Mouse (Mus musculus) MEL (cell line): ENCODE results near the gene Cd47. TPM values are rescaled to one million over a fixed set of nuclear protein-coding genes. Genes with fewer than 3 reads are reported as not detected.

Experiments used
- DNase-seq: peaks from one replicate; pipeline ENCODE4 v3.0.0; 2011; ENCODE audit warnings: low read depth, low spot score
- H3K27ac ChIP-seq: 2 replicates; pipeline ENCODE4 v1.5.1; 2012; ENCODE audit warnings: low read depth, mild to moderate bottlenecking, control low read depth, low read length, moderate library complexity; ENCODE audit not compliant: control insufficient read depth
- H3K27me3 ChIP-seq, 2 experiments: fragments of 150-350 bp in 1 of 2; sonication (generic) in 1 of 2; 2 replicates each; pipeline ENCODE4 v1.6.1; 2012; ENCODE audit warnings: low read length in 2 of 2, mild to moderate bottlenecking in 2 of 2, improper control_type of control experiment in 1 of 2, moderate library complexity in 1 of 2; ENCODE audit not compliant: insufficient read depth in 2 of 2, control insufficient read depth in 1 of 2
- H3K36me3 ChIP-seq, 2 experiments: 2 replicates each; pipeline ENCODE4 v1.6.1; 2012 to 2014; ENCODE audit warnings: low read length in 2 of 2, improper control_type of control experiment in 1 of 2, inconsistent platforms in 1 of 2, mild to moderate bottlenecking in 1 of 2; ENCODE audit not compliant: insufficient read depth in 2 of 2, control insufficient read depth in 1 of 2
- H3K4me1 ChIP-seq, 2 experiments: fragments of 150-350 bp in 1 of 2; sonication (generic) in 1 of 2; 2 replicates each; pipeline ENCODE4 v1.6.1; 2012; ENCODE audit warnings: low read length in 2 of 2, improper control_type of control experiment in 1 of 2, mild to moderate bottlenecking in 1 of 2; ENCODE audit not compliant: insufficient read depth in 2 of 2, control insufficient read depth in 1 of 2
- H3K4me3 ChIP-seq, 2 experiments: fragments of 150-350 bp in 1 of 2; sonication (generic) in 1 of 2; 2 replicates each; pipeline ENCODE4 v1.5.1; 2012; ENCODE audit warnings: low read depth in 2 of 2, low read length in 2 of 2, mild to moderate bottlenecking in 2 of 2, moderate library complexity in 2 of 2, control low read depth in 1 of 2, improper control_type of control experiment in 1 of 2; ENCODE audit not compliant: control insufficient read depth in 1 of 2, insufficient read depth in 1 of 2
- H3K79me2 ChIP-seq: 2 replicates; pipeline ENCODE4 v1.6.1; 2012; ENCODE audit warnings: mild to moderate bottlenecking, low read length, moderate library complexity; ENCODE audit not compliant: control insufficient read depth, poor library complexity, insufficient read depth
- H3K9ac ChIP-seq: 2 replicates; pipeline ENCODE4 v1.6.1; 2012; ENCODE audit warnings: low read depth, mild to moderate bottlenecking, control low read depth, low read length, moderate library complexity; ENCODE audit not compliant: control insufficient read depth, poor library complexity, severe bottlenecking
- H3K9me3 ChIP-seq: fragments of 150-350 bp; sonication (generic); replicated peaks from 2 replicates; pipeline ENCODE4 v1.6.1; 2012; ENCODE audit warnings: mild to moderate bottlenecking, low read length, improper control_type of control experiment, moderate library complexity; ENCODE audit not compliant: insufficient read depth
- BHLHE40 ChIP-seq: IDR thresholded peaks from 2 replicates; pipeline ENCODE4 v1.6.1; 2012; ENCODE audit warnings: low read depth, mild to moderate bottlenecking, inconsistent platforms, low read length, improper control_type of control experiment, borderline replicate concordance
- CHD1 ChIP-seq: IDR thresholded peaks from 2 replicates; pipeline ENCODE4 v1.6.1; 2012; ENCODE audit warnings: low read depth, mild to moderate bottlenecking, inconsistent platforms, low read length, improper control_type of control experiment
- ELF1 ChIP-seq: IDR thresholded peaks from 2 replicates; pipeline ENCODE4 v1.6.1; 2014; ENCODE audit warnings: low read depth, mild to moderate bottlenecking, inconsistent platforms, low read length, improper control_type of control experiment, moderate library complexity
- EP300 ChIP-seq, 2 experiments: IDR thresholded peaks; 2 replicates each; pipeline ENCODE4 v1.6.1; 2011; ENCODE audit warnings: improper control_type of control experiment in 2 of 2, low read length in 2 of 2, low read depth in 1 of 2, mild to moderate bottlenecking in 1 of 2
- ETS1 ChIP-seq: IDR thresholded peaks from 2 replicates; pipeline ENCODE4 v1.6.1; 2012; ENCODE audit warnings: low read depth, mild to moderate bottlenecking, inconsistent platforms, low read length, improper control_type of control experiment, moderate library complexity
- GABPA ChIP-seq: IDR thresholded peaks from 2 replicates; pipeline ENCODE4 v1.6.1; 2012; ENCODE audit warnings: low read depth, mild to moderate bottlenecking, inconsistent platforms, low read length, improper control_type of control experiment, moderate library complexity
- GATA1 ChIP-seq: IDR thresholded peaks from 2 replicates; pipeline ENCODE4 v1.6.1; 2011; ENCODE audit warnings: low read depth, low read length, improper control_type of control experiment
- JUND ChIP-seq: IDR thresholded peaks from 2 replicates; pipeline ENCODE4 v1.6.1; 2011; ENCODE audit warnings: low read depth, mild to moderate bottlenecking, improper control_type of control experiment, low read length
- MAX ChIP-seq: IDR thresholded peaks from 2 replicates; pipeline ENCODE4 v1.6.1; 2011; ENCODE audit warnings: low read length, improper control_type of control experiment
- MAZ ChIP-seq: IDR thresholded peaks from 2 replicates; pipeline ENCODE4 v1.6.1; 2012; ENCODE audit warnings: low read depth, mild to moderate bottlenecking, inconsistent platforms, low read length, improper control_type of control experiment
- MEF2A ChIP-seq: IDR thresholded peaks from 2 replicates; pipeline ENCODE4 v1.6.1; 2014; ENCODE audit warnings: low read depth, mild to moderate bottlenecking, inconsistent platforms, low read length, improper control_type of control experiment; ENCODE audit not compliant: poor library complexity, insufficient replicate concordance, severe bottlenecking; ENCODE audit errors: extremely low read depth
- MXI1 ChIP-seq: IDR thresholded peaks from 2 replicates; pipeline ENCODE4 v1.6.1; 2011; ENCODE audit warnings: mild to moderate bottlenecking, low read depth, low read length, improper control_type of control experiment
- MYB ChIP-seq: IDR thresholded peaks from 2 replicates; pipeline ENCODE4 v1.6.1; 2011; ENCODE audit warnings: mild to moderate bottlenecking, low read depth, low read length, improper control_type of control experiment
- MYC ChIP-seq: IDR thresholded peaks from 2 replicates; pipeline ENCODE4 v1.6.1; 2011; ENCODE audit warnings: low read depth, mild to moderate bottlenecking, low read length, improper control_type of control experiment, moderate library complexity
- NRF1 ChIP-seq: IDR thresholded peaks from 2 replicates; pipeline ENCODE4 v1.6.1; 2014; ENCODE audit warnings: low read depth, mild to moderate bottlenecking, inconsistent platforms, low read length, improper control_type of control experiment, moderate library complexity; ENCODE audit not compliant: poor library complexity, insufficient read depth, severe bottlenecking
- POLR2A ChIP-seq, 2 experiments: IDR thresholded peaks; 2 replicates each; pipeline ENCODE4 v1.6.1; 2011 to 2012; ENCODE audit warnings: low read length in 2 of 2, mild to moderate bottlenecking in 2 of 2, control low read depth in 1 of 2, improper control_type of control experiment in 1 of 2, low read depth in 1 of 2, moderate library complexity in 1 of 2; ENCODE audit not compliant: control insufficient read depth in 1 of 2, insufficient read depth in 1 of 2, poor library complexity in 1 of 2
- POLR2AphosphoS5 ChIP-seq: IDR thresholded peaks from 2 replicates; pipeline ENCODE4 v1.6.1; 2012; ENCODE audit warnings: low read depth, borderline replicate concordance, mild to moderate bottlenecking, inconsistent platforms, low read length, moderate library complexity, mixed read lengths
- RCOR1 ChIP-seq: IDR thresholded peaks from 2 replicates; pipeline ENCODE4 v1.6.1; 2012; ENCODE audit warnings: low read depth, mild to moderate bottlenecking, inconsistent platforms, low read length, improper control_type of control experiment
- SMC3 ChIP-seq: IDR thresholded peaks from 2 replicates; pipeline ENCODE4 v1.6.1; 2011; ENCODE audit warnings: low read depth, low read length, improper control_type of control experiment
- TBP ChIP-seq: IDR thresholded peaks from 2 replicates; pipeline ENCODE4 v1.8.0; 2011; ENCODE audit warnings: low read depth, low read length, improper control_type of control experiment
- TCF12 ChIP-seq: IDR thresholded peaks from 2 replicates; pipeline ENCODE4 v1.6.1; 2014; ENCODE audit warnings: low read depth, mild to moderate bottlenecking, inconsistent platforms, low read length, improper control_type of control experiment, moderate library complexity
- UBTF ChIP-seq: IDR thresholded peaks from 2 replicates; pipeline ENCODE4 v1.6.1; 2012; ENCODE audit warnings: low read depth, mild to moderate bottlenecking, inconsistent platforms, low read length, improper control_type of control experiment, moderate library complexity, borderline replicate concordance; ENCODE audit not compliant: insufficient read depth
- USF1 ChIP-seq: IDR thresholded peaks from 2 replicates; pipeline ENCODE4 v1.6.1; 2014; ENCODE audit warnings: low read depth, mild to moderate bottlenecking, inconsistent platforms, low read length, improper control_type of control experiment, moderate library complexity
- USF2 ChIP-seq, 2 experiments: IDR thresholded peaks; 2 replicates each; pipeline ENCODE4 v1.6.1; 2011 to 2012; ENCODE audit warnings: improper control_type of control experiment in 2 of 2, low read length in 2 of 2, borderline replicate concordance in 1 of 2, inconsistent platforms in 1 of 2, low read depth in 1 of 2, mild to moderate bottlenecking in 1 of 2; ENCODE audit not compliant: insufficient read depth in 1 of 2
- ZC3H11A ChIP-seq: IDR thresholded peaks from 2 replicates; pipeline ENCODE4 v1.6.1; 2012; ENCODE audit warnings: low read depth, mild to moderate bottlenecking, inconsistent platforms, low read length, improper control_type of control experiment
- ZKSCAN1 ChIP-seq: IDR thresholded peaks from 2 replicates; pipeline ENCODE4 v1.6.1; 2012; ENCODE audit warnings: low read depth, mild to moderate bottlenecking, inconsistent platforms, low read length, improper control_type of control experiment, moderate library complexity
- ZMIZ1 ChIP-seq: IDR thresholded peaks from 2 replicates; pipeline ENCODE4 v1.6.1; 2012; ENCODE audit warnings: low read depth, mild to moderate bottlenecking, inconsistent platforms, low read length, improper control_type of control experiment, moderate library complexity
- ZNF384 ChIP-seq: IDR thresholded peaks from 2 replicates; pipeline ENCODE4 v1.6.1; 2012; ENCODE audit warnings: low read depth, mild to moderate bottlenecking, inconsistent platforms, low read length, improper control_type of control experiment
- polyA plus RNA-seq, 2 experiments: library from polyadenylated mRNA; stranded (reverse) in 1 of 2; unstranded in 1 of 2; fragments of >175 nt in 1 of 2; fragments of >200 nt in 1 of 2; gene quantifications; 2 replicates each; pipeline versions ENCODE4 v1.2.1 to v1.2.4; 2012; ENCODE audit warnings: low replicate concordance in 2 of 2, low read depth in 1 of 2; ENCODE audit not compliant: insufficient read length in 2 of 2, insufficient read depth in 1 of 2, missing spikeins in 1 of 2
- total RNA-seq: library from RNA; depleted of rRNA; stranded (reverse); fragments of 300-350 nt; gene quantifications from 2 replicates; pipeline ENCODE4 v1.2.3, GENCODE M21; 2012

Gene Cd47
- total and polyA plus RNA-seq, 3 experiments: 45.9 to 57.5 (median 51.7) TPM

DNA sequence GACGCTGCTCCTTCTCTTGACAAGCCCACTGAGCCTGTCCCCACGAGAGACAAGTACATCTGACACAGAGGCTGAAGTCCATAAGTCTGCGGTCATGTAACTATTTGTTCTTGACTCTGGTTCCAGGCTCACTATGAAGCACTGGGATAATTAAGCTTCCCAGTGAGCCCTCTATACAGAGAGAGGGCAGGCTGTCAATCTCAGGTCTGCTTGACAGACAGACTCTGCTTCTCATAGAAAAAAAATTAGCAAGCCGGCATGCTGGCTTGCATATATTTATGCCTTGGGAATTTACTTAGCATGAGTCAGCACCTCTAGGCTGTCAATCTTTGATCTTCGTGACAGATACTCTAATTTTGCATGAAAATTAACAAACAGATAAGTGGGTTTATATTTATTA is 136.5 kb downstream of the Cd47 start:
- no peak overlapping the region for H3K4me3 ChIP-seq
- no peaks in the 10 kb centered on the region for H3K79me2 ChIP-seq
- H3K9me3 ChIP-seq: no peaks in the 10 kb centered on the region
- DNase-seq: no peak
- no peak for TF ChIP-seq USF1
- no peak for TF ChIP-seq EP300 (IDR thresholded peaks at IDR 0.05; ENCODE audit: low read depth in 1 of 2, low read length in 2 of 2)
- no peak for TF ChIP-seq USF2 (IDR thresholded peaks at IDR 0.05; ENCODE audit: borderline replicate concordance in 1 of 2, insufficient read depth in 1 of 2, low read depth in 1 of 2, low read length in 2 of 2)
- no peak for TF ChIP-seq MXI1
- no peak for TF ChIP-seq NRF1
- no peak for TF ChIP-seq ZNF384
- TF ChIP-seq TBP: no peak
- TF ChIP-seq ZMIZ1: no peak
- no peak for TF ChIP-seq POLR2A (IDR thresholded peaks at IDR 0.05; ENCODE audit: control insufficient read depth in 1 of 2, insufficient read depth in 1 of 2, low read depth in 1 of 2, low read length in 2 of 2, poor library complexity in 1 of 2)
- TF ChIP-seq ETS1: no peak
- no peak for TF ChIP-seq SMC3
- TF ChIP-seq ELF1: no peak
- no peak for TF ChIP-seq GATA1
- no peak for TF ChIP-seq POLR2AphosphoS5
- no peak for TF ChIP-seq MYB
- TF ChIP-seq CHD1: no peak
- no peak for TF ChIP-seq RCOR1
- no peak for TF ChIP-seq ZC3H11A
- H3K36me3 ChIP-seq: peaks cover 0 to 2% of the 10 kb centered on the region in 2 experiments; a peak in 1 of 4 replicates
- H3K9ac ChIP-seq: no peak overlapping the region
- H3K4me1 ChIP-seq: peaks cover 0 to 5% of the 10 kb centered on the region in 2 experiments; a peak in 1 of 4 replicates
- no peaks in the 10 kb centered on the region for H3K27me3 ChIP-seq
- no peak overlapping the region for H3K27ac ChIP-seq

GRCm38 (mm10) chr16:49937218-49938165 is 137.2 kb downstream of the Cd47 start:
- Histone ChIP-seq H3K36me3 (peaks cover 0 to 2% of the 10 kb centered on the region in 2 experiments; a peak in 1 of 4 replicates), H3K4me3 (peak overlapping the region; percentile 13 to 25; a peak in 1 of 4 replicates), H3K27ac (no peak overlapping the region), H3K27me3 (no peaks in the 10 kb centered on the region), H3K4me1 (peaks cover 0 to 5% of the 10 kb centered on the region in 2 experiments; a peak in 1 of 4 replicates), H3K9ac (no peak overlapping the region), H3K79me2 (no peaks in the 10 kb centered on the region), H3K9me3 (no peaks in the 10 kb centered on the region)
- DNase-seq: no peak
- no peak for TF ChIP-seq USF2 (IDR thresholded peaks at IDR 0.05; ENCODE audit: borderline replicate concordance in 1 of 2, insufficient read depth in 1 of 2, low read depth in 1 of 2, low read length in 2 of 2)
- TF ChIP-seq GATA1: no peak
- TF ChIP-seq MYC: no peak
- TF ChIP-seq ZKSCAN1: no peak
- no peak for TF ChIP-seq TBP
- no peak for TF ChIP-seq RCOR1
- no peak for TF ChIP-seq ELF1
- TF ChIP-seq MAZ: no peak
- no peak for TF ChIP-seq BHLHE40
- TF ChIP-seq MAX: no peak
- TF ChIP-seq GABPA: no peak
- TF ChIP-seq UBTF: no peak
- no peak for TF ChIP-seq MEF2A
- no peak for TF ChIP-seq JUND
- no peak for TF ChIP-seq TCF12
